Mouse (Mus musculus): Measurements from ENCODE around the gene Tmem53. TPM values are rescaled to one million over a fixed set of nuclear protein-coding genes. Genes with fewer than 3 reads are reported as not detected.

Tmem53 gene
- polyA plus RNA-seq (2012; rRNA removed) = 2.6 TPM in 2 replicates

GRCm38 (mm10) chr4:117251801-117252316 is at the start of gene Tmem53, which contains the start of gene Armh1:
Gene Tmem53, plus strand, starts transcription at chr4:117251951.
Gene Armh1, minus strand, starts transcription at chr4:117252125.

Other genes starting within 250 kb of the Tmem53 start
- 17.6 and 18.6 TPM in 2 replicates for gene Eif2b3, start 232.5 kb upstream of the Tmem53 start, polyA plus RNA-seq (2012; rRNA removed)
- gene Ptch2, start 155.9 kb upstream of the Tmem53 start, polyA plus RNA-seq (2012; rRNA removed) = 0.60 and 0.64 TPM in 2 replicates
- gene Btbd19, start 126.2 kb upstream of the Tmem53 start, polyA plus RNA-seq (2012; rRNA removed) = 3.0 and 3.3 TPM in 2 replicates
- gene Tctex1d4, start 125.2 kb upstream of the Tmem53 start, polyA plus RNA-seq (2012; rRNA removed) = 0.06 TPM in 2 replicates
- 1.8 and 1.9 TPM in 2 replicates for gene Plk3, start 118.0 kb upstream of the Tmem53 start, polyA plus RNA-seq (2012; rRNA removed)
- 973 and 1,046 TPM in 2 replicates for gene Rps8, start 95.7 kb upstream of the Tmem53 start, polyA plus RNA-seq (2012; rRNA removed)
- 18.9 and 21.5 TPM in 2 replicates for gene Kif2c, start 69.3 kb upstream of the Tmem53 start, polyA plus RNA-seq (2012; rRNA removed)
- 0.02 TPM in 2 replicates for gene Armh1, start 174 bp downstream of the Tmem53 start, polyA plus RNA-seq (2012; rRNA removed)
- 31.7 and 32.5 TPM in 2 replicates for gene Rnf220, start 245.1 kb downstream of the Tmem53 start, polyA plus RNA-seq (2012; rRNA removed)